Mouse (Mus musculus): ENCODE measurements around the gene Tmem91. TPM values are rescaled to one million over a fixed set of nuclear protein-coding genes. Genes with fewer than 3 reads are reported as not detected.
A peak's percentile ranks its signal among the peaks of the same experiment; 100 is the strongest.

The Tmem91 gene
- polyA plus RNA-seq, 1 experiment from 2014 or later, result 3.1 TPM

GRCm38 (mm10) chr7:25690051-25690450 lies 15.1 kb upstream of the Tmem91 start:
- 0 out of 2 replicates have a peak, but pooled peaks cover 2% of the 10 kb centered on the region for H3K36me3 ChIP-seq
- ATAC-seq (ENCODE audit: low FRiP score, low read depth), result no peak
- no peak overlapping the region for H3K9ac ChIP-seq (replicated peaks)
- H3K9me3 ChIP-seq, result no peaks in the 10 kb centered on the region
- peaks cover 35% of the 10 kb centered on the region for H3K4me1 ChIP-seq
- no peak overlapping the region for H3K27ac ChIP-seq (replicated peaks)
- whole genome bisulfite sequencing, result 45% methylated on average over 5 of the region's 5 CpGs
- no peak overlapping the region; the same call in 1 of the 2 replicates for H3K4me2 ChIP-seq (replicated peaks)
- peaks cover 79% of the 10 kb centered on the region for H3K27me3 ChIP-seq
- no peak overlapping the region for H3K4me3 ChIP-seq

DNA sequence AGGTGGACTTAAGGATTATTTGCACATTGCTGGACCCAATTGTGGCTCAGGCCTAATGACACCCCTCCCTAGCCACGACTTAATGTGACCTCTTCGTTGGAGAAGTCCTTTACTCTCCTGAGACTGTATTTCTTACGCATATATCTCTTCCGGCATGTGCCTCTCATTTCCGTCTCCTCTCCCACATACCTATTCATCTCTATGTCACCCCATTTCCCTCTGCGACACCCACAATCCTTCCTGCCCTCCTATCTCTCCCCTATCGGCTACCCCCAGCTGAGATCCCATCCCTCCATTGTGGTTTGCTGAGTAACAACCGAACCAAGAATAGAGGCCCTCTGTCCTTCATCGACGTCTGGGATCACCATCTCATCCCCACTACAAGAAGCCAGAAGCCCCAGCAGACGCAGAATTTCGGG lies 14.6 kb upstream of the Tmem91 start:
- H3K27me3 ChIP-seq, result peaks cover 79% of the 10 kb centered on the region
- H3K9ac ChIP-seq (replicated peaks), result no peak overlapping the region
- H3K4me3 ChIP-seq, result peak overlapping the region; percentile 50
- 0 out of 2 replicates have a peak, but pooled peaks cover 2% of the 10 kb centered on the region for H3K36me3 ChIP-seq
- peak overlapping the region; percentile 72 for H3K4me2 ChIP-seq (replicated peaks)
- no peaks in the 10 kb centered on the region for H3K9me3 ChIP-seq
- H3K4me1 ChIP-seq, result peaks cover 35% of the 10 kb centered on the region
- ATAC-seq (ENCODE audit: low FRiP score, low read depth), result no peak
- WGBS, result 13% methylated on average over 12 of the region's 12 CpGs
- no peak overlapping the region for H3K27ac ChIP-seq (replicated peaks)

- H3K36me3 ChIP-seq, result 0 out of 2 replicates have a peak, but pooled peaks cover 2% of the 10 kb centered on the region
- no peaks in the 10 kb centered on the region for H3K9me3 ChIP-seq
- 0 out of 2 replicates have a peak, but pooled peaks have one; percentile 17 for ATAC-seq (ENCODE audit: low FRiP score, low read depth)
- H3K27me3 ChIP-seq, result peaks cover 79% of the 10 kb centered on the region
- WGBS, result 1% methylated on average over 51 of the region's 52 CpGs
- H3K4me1 ChIP-seq, result peaks cover 35% of the 10 kb centered on the region
- H3K4me2 ChIP-seq (replicated peaks), result peak overlapping the region; percentile 72
- H3K4me3 ChIP-seq, result peak overlapping the region; percentile 50
- peak overlapping the region; percentile 11; the same call in 1 of the 2 replicates for H3K9ac ChIP-seq (replicated peaks)
- H3K27ac ChIP-seq (replicated peaks), result no peak overlapping the region
Measured at GRCm38 (mm10) chr7:25688810-25689586, 14.0 kb upstream of the Tmem91 start.

GRCm38 (mm10) chr7:25687811-25688401 lies 12.9 kb upstream of the Tmem91 start:
- H3K27me3 ChIP-seq, result peaks cover 77% of the 10 kb centered on the region
- WGBS, result 1% methylated on average over 47 of the region's 47 CpGs
- no peak overlapping the region; the same call in 1 of the 2 replicates for H3K9ac ChIP-seq (replicated peaks)
- H3K9me3 ChIP-seq, result no peaks in the 10 kb centered on the region
- H3K36me3 ChIP-seq, result 0 out of 2 replicates have a peak, but pooled peaks cover 6% of the 10 kb centered on the region
- H3K4me1 ChIP-seq, result peaks cover 35% of the 10 kb centered on the region
- no peak for ATAC-seq (ENCODE audit: low FRiP score, low read depth)
- peak overlapping the region; percentile 72 for H3K4me2 ChIP-seq (replicated peaks)
- no peak overlapping the region for H3K27ac ChIP-seq (replicated peaks)
- peak overlapping the region; percentile 50 for H3K4me3 ChIP-seq

DNA sequence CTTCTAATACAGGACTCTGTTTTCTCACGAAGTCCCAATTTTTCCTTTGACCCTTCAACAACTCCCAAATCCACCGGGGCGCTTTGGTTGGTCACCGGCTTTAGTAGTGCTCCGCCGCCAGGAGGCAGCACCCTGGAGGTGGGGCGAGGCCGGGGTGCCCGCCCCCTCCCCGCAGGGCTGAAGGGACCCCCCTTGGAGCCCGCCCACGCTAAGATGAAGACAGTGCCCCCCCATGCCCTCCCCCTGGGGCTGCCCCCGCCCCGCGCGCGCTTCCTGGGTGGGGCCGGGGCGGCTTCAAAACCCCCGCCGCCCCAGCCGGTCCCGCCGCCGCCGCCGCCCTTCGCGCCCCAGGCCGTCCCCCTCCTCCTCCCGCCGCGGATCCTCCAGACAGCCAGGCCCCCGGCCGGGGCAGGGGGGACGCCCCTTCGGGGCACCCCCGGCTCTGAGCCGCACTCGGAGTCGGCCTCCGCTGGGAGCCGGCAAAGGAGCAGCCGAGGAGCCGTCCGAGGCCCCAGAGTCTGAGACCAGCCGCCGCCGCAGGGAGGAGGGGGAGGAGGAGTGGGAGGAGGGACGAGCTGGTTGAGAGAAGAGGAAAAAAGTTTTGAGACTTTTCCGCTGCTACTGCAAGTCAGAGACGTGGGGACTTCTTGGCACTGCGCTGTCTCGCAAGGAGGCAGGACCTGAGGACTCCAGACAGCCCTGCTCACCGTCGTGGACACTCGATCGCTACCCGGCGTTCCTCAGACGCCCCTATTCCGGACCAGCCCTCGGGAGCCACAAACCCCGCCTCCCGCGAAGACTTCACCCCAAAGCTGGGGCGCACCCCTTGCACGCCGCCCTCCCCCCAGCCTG lies 11.9 kb upstream of the Tmem91 start, which contains the start of gene Tgfb1:
Gene Tgfb1, plus strand, starts transcription at position 323 of the 852 bp plus-strand sequence.
- H3K4me1 ChIP-seq, result peaks cover 36% of the 10 kb centered on the region
- 0 out of 2 replicates have a peak, but pooled peaks cover 6% of the 10 kb centered on the region for H3K36me3 ChIP-seq
- H3K9ac ChIP-seq (replicated peaks), result peak within 1 kb of the TSS; percentile 50
- ATAC-seq (ENCODE audit: low FRiP score, low read depth), result peak; percentile 50
- no peak within 1 kb of the TSS for H3K27ac ChIP-seq (replicated peaks)
- H3K27me3 ChIP-seq, result peaks cover 71% of the 10 kb centered on the region
- peak within 1 kb of the TSS; percentile 72 for H3K4me2 ChIP-seq (replicated peaks)
- 1% methylated on average over 63 of the region's 69 CpGs for WGBS
- peak within 1 kb of the TSS; percentile 50 for H3K4me3 ChIP-seq
- no peaks in the 10 kb centered on the region for H3K9me3 ChIP-seq

- H3K4me2 ChIP-seq (replicated peaks), result peak overlapping the region; percentile 72; the same call in 1 of the 2 replicates
- peaks cover 45% of the 10 kb centered on the region for H3K4me1 ChIP-seq
- peaks cover 64% of the 10 kb centered on the region for H3K27me3 ChIP-seq
Measured at GRCm38 (mm10) chr7:25685926-25686470, 11.0 kb upstream of the Tmem91 start.

DNA sequence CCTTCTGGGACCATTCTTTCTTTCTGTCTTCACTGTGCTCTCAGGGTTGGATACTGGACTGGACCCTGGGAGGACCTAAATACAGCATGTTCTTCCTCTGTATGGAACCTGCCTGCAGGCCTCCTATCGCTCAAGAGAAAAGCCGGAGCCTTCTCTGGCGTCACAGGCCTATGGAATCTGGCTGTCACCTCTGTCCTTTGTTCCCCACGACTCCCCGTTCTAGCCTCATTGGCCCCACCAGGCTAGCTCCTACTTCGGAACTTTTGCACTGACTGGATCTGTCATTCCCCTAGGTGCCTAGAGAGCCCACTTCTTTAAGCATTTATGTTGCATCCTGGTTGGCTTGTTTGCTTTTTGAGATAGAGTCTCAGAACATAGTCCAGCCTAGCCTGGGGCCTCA lies 9.7 kb upstream of the Tmem91 start:
- no peak overlapping the region for H3K27ac ChIP-seq (replicated peaks)
- ATAC-seq (ENCODE audit: low FRiP score, low read depth), result no peak
- WGBS, result 89% methylated on average over 6 of the region's 6 CpGs
- peaks cover 54% of the 10 kb centered on the region for H3K27me3 ChIP-seq
- H3K4me1 ChIP-seq, result peaks cover 49% of the 10 kb centered on the region
- H3K4me3 ChIP-seq, result no peak overlapping the region
- no peak overlapping the region for H3K4me2 ChIP-seq (replicated peaks)
- H3K9ac ChIP-seq (replicated peaks), result no peak overlapping the region
- no peaks in the 10 kb centered on the region for H3K9me3 ChIP-seq
- 0 out of 2 replicates have a peak, but pooled peaks cover 6% of the 10 kb centered on the region for H3K36me3 ChIP-seq

More at GRCm38 (mm10) chr7:25685926-25686470, 11.0 kb upstream of the Tmem91 start:
- 72% methylated on average over 21 of the region's 21 CpGs for WGBS
- Histone ChIP-seq H3K9ac (replicated peaks) (no peak overlapping the region), H3K27ac (replicated peaks) (no peak overlapping the region), H3K9me3 (no peaks in the 10 kb centered on the region), H3K4me3 (peak overlapping the region; percentile 50; the same call in 1 of the 2 replicates), H3K36me3 (0 out of 2 replicates have a peak, but pooled peaks cover 6% of the 10 kb centered on the region)
- ATAC-seq (ENCODE audit: low FRiP score, low read depth), result no peak

GRCm38 (mm10) chr7:25683474-25684180 lies 8.7 kb upstream of the Tmem91 start:
- H3K27me3 ChIP-seq, result peaks cover 54% of the 10 kb centered on the region
- H3K9ac ChIP-seq (replicated peaks), result no peak overlapping the region
- peaks cover 38% of the 10 kb centered on the region for H3K4me1 ChIP-seq
- H3K4me3 ChIP-seq, result no peak overlapping the region
- H3K36me3 ChIP-seq, result 0 out of 2 replicates have a peak, but pooled peaks cover 6% of the 10 kb centered on the region
- WGBS, result 80% methylated on average over 7 of the region's 7 CpGs
- H3K9me3 ChIP-seq, result no peaks in the 10 kb centered on the region
- no peak for ATAC-seq (ENCODE audit: low FRiP score, low read depth)
- no peak overlapping the region for H3K27ac ChIP-seq (replicated peaks)
- no peak overlapping the region for H3K4me2 ChIP-seq (replicated peaks)

- Histone ChIP-seq H3K4me1 (peaks cover 18% of the 10 kb centered on the region), H3K27me3 (peaks cover 44% of the 10 kb centered on the region), H3K4me3 (peak overlapping the region; percentile 49), H3K9me3 (no peaks in the 10 kb centered on the region), H3K9ac (replicated peaks) (no peak overlapping the region), H3K4me2 (replicated peaks) (peak overlapping the region; percentile 64), H3K27ac (replicated peaks) (peak overlapping the region; percentile 88; the same call in 1 of the 2 replicates), H3K36me3 (0 out of 2 replicates have a peak, but pooled peaks cover 6% of the 10 kb centered on the region)
- ATAC-seq (ENCODE audit: low FRiP score, low read depth), result no peak
- WGBS, result 66% methylated on average over 15 of the region's 15 CpGs
Measured at GRCm38 (mm10) chr7:25681341-25682231, 6.6 kb upstream of the Tmem91 start.
